Mouse (Mus musculus): Measurements from ENCODE around the gene Prdm16.

- TF ChIP-seq CHD2 (IDR thresholded peaks at IDR 0.05; ENCODE audit: low read depth, low read length) (no peak), ZC3H11A (IDR thresholded peaks at IDR 0.05; ENCODE audit: borderline replicate concordance, low read depth, low read length) (no peak), ZNF384 (IDR thresholded peaks at IDR 0.05; ENCODE audit: low read depth, low read length) (no peak), HCFC1 (IDR thresholded peaks at IDR 0.05; ENCODE audit: borderline replicate concordance, insufficient read depth, low read length) (no peak)
Measured at GRCm38 (mm10) chr4:154634470-154635240, 2.0 kb downstream of the Prdm16 start.
